Mouse (Mus musculus) kidney, postnatal 14 days (tissue): Measurements from ENCODE around the gene Fndc5.

ENCODE experiments used
- DNase-seq: peaks from one replicate; pipeline ENCODE4 v3.0.0; 2022; ENCODE audit warnings: mixed read lengths

Fndc5 gene

DNA sequence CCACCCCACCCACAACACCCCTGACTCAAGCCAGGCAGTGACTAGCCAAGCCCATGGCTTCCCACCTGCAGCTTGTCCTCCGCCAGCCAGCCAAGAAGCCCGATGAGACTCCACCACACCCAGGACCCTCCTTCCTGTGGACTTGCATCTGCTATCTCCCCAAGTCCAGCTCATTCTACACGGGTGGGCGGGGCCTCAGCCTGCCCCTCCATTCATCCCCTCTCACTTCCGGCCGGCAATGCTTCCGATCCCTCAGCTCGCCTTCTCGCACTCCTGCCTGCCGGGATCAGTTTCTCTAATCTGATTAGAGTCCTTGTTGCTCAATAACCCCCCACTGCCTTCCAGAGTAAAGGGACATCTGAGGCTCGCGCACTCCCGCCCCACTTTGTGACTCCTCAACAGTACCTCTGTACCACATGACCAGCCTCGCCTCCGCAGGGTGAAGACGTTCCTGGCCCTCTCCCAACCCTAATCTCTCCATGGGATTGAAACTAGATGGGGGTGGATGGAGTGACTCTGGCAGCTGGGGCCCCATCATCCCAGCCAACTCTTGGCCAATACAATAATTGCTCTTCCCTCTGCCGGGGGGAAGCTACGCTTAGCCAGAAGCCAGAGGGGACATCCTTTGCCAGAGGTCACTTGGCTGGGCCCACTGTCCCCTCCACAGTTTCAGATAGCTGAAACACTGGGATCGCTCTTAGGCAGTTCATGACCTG is 10.9 kb upstream of the Fndc5 start:
- peak; percentile 47 for DNase-seq

DNA sequence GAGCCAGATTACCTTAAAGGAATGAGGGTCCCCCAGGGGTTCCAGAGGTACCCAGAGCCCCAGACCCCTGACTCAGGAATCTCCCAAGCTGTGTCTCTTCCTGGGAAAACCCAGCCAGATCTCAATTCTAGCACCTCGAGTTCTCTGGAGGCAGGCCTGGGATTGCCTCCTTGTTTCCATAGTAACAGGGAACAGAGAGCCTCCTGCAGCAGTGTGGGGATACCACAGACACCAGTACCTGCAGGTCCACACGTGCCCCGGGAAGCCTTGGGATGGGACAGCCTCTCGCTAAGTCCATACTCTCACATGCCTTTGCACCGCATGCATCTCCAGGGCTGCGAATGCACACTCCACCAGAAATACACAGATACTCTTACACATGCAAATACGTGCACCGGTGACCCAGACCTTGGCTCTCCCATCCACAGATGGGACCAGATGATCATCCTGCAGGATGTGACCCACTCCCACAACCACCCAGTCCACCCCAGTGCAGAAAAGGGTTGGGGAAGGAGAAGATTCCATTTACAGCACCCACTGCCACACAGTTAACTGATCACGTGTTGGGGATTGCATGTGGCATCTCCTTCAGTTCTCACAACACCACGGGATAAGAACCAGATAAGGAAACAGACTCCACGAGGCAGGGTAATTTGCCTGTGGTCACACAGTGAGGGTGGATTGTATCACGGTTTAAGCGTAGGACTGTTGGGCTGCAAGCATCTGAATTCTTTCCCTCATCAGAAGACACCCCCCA is 8.0 kb upstream of the Fndc5 start:
- no peak for DNase-seq

DNA sequence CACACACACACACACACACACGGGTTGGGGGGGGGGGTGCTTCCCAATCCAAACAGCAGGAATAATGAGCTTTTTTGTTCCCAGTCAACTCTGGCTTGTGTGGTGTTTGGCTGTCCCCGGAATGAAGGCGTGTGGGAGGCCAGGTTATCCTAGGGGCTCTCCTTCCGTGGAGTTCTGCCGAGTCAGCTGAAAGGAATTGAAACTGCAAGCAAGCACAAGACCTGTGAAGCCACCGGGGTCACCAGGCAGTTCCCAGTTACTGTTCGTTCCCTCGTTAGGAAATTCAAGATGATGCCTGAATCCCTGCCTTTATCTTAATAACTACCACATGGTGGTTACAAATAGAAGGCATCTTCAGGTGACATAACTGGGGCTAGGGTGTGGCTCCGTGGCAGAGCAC is 7.4 kb upstream of the Fndc5 start:
- no peak for DNase-seq

DNA sequence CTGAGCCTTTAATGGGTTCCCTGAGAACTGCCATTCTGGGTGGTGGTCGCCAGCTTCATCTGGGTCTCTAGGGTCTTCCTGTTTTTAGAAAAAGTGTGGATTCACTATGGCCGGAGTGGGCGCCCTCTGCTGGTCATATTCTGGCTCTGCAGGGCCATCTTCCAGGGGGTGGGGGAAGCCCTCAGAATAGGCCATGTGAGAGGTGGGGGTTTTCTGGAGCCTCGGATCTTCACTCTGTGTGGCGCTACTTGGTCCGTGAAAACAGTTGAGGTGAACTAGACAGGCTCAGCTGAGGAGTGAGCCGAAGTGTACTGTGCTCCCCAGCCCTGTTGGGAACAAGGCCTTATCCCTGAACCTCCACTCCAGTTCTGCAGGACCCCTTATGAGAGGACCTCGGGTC is 6.7 kb upstream of the Fndc5 start:
- no peak for DNase-seq

DNA sequence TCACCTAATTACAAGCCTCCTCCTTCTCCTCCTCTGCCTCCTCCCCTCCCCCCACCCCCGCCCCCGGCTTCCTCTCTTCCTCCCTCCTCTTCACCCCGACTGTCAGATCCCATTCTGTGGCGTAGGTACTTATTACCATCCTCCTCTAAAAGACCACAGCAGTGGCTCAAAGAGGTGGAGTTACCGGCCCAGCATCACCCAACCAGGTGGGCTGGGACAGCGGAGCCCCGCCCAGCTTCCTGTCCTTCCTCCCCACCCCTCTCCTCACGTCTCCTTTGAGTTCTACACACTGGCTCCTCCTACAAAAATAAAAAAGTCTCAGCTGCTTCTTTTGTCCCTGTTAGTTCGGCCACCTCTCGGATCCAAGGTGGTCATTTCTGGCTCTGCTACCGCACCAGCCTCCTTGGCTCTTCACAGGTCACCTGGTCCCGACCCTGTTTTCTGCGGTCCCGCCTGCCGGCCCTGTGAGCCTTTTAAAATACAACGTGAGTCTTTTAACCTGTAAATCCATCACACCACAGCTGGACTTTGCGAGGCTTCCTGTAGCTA is 6.0 kb upstream of the Fndc5 start:
- peak; percentile 53 for DNase-seq

DNA sequence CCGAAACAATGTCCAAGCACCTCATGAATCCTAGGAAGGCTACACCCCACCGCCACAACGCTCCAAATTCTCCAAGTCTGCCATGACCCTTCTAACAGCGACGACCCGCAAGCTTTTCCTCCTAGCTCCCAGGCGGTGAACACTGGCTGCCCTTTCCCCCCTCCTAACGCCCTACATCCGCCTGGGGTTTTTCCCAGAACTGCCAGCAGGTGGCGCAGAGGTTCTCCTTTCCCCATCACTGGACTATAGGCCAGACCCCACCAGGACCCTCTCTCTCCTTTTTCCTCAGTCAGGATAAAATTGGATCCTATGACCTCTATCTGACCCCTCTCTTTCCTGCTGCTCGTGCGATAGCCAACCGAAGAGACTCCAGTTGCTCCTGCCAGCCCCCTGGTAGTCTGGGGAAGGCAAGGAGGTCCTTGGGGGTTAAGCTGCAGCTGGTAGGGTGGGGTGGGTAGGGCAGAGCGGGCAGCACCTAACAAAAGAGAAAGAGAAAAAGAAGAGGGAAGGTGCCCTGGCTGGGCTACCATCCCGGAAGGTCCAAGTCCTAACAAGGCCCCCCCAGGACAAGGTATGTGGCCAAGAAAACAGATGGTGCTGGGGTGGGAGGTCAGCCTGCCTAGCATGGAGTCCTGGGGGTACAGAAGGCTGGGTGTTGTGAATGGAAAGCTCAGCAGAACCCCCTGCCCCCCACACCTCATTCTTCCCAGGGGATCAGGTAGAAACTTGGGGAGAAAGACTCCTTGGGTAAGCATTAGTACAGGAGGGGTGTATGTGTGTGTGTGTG is 1.8 kb upstream of the Fndc5 start:
- peak; percentile 80 for DNase-seq

DNA sequence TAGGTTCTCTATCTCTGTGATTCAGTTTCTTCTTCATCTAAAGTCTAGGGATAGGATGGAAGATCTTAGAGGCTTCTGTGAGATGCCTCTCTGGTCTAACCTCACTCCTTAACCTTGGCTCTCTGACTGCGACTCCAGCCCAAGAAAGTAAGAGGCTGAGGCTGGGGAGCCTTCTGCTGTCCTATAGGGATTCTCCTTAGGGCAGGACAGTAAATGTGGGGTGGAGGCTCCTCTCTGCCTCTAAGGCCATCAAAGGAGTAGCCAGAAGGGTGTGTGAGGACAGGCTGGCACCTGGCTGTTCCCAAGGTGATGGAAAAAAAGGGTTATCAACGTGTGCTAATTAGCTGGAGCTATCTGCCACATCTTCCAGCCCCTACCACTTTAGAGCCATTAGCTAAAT is 1.2 kb upstream of the Fndc5 start:
- DNase-seq, result no peak

DNA sequence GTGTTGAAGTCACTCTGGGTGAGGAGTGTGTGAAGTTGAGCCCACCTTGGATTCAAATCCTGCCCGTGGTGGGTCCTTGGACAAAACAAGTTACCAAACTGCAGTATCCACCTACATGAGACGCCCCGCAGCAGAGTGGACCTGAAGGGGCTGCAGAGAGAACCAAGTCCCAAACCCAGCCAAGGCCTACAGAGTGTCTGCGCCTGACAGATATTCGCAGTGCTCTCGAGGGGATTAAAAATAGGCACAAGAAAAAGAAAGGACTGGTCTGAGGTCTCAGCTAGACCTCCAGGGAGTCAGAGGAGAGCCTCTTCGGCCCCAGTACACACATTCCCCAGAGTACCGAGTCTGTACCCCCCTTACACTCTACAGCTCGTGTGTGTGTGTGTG is 615 bp upstream of the Fndc5 start:
- no peak for DNase-seq

DNA sequence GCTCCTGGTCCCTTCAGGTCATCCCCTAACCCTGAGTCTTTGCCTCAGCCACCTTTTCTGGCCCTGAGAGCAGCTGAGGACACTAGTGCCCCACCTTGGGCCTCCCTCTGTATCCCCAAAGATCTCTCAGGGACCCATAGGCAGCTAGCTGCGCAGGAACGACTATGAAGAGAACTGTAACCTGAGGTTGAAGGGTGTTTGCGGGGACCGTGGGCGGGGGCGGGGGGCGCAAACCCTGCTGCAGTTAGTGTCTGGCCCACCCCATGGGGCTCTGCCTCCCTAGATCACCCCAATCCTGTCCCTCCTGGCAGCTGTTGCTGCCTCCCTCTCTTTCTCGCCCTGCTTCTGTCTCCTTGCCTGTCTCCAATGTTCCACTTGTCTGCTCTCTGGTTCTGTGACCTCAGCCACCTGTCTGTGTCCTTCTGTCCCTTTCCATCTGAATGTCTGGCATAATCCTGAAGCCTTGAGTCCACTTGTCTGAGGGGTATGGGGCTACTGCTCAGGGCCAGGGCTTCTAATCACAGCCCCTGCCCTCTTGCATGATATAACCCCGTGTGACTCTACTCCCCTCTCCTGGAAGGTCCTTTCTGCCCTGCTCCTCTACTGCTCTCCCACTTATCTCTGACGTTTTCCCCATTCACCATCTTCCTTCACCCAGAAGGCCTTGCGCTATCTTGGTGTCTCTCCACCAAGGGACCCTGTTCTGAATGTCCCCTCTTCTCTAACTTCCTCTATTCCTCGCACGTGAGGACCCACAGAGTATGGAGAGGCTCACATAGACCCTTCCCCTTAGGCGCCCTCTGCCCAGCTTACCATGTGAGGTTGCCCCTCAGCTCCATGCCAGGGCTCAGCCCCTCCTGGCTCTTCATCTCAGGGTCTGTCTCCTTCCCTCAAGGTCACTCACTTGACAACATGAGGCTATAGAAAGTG is 858 bp downstream of the Fndc5 start:
- DNase-seq, result no peak

DNA sequence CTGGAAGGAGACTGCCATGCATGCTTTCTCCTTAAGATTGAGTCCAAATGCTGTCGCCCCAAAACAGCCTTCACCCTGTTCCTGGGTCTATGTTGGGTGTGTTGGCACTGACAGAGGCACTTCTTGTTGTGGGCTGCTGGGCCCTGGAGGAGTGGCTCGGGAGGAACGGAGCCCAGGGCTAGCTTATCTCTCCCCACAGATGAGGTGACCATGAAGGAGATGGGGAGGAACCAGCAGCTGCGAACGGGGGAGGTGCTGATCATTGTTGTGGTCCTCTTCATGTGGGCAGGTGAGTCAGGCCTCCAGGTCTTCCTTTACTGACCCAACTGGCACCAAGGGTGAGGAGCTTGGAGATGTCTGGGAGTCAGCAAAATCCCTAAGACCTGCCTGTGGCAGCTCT is 2.8 kb downstream of the Fndc5 start:
- DNase-seq, result no peak

DNA sequence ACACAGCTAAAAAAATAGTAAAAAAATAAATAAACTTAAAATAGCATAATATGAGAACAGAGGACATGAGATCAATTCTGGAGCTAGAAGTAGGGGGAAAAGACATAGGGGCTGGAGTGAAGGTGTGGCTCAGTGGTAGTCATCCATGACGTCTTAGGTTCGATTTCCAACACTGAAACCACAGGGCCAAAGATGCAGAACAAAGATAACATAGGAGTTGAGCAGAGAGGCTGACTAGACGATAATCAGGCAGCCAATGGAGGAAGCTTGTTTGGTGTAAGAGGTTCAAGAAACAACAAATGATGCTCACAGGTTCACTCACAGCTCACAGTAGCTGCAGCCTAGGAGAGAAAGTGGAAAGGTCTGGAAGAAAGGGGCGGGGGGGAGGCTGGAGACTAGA is 4.0 kb downstream of the Fndc5 start:
- no peak for DNase-seq

DNA sequence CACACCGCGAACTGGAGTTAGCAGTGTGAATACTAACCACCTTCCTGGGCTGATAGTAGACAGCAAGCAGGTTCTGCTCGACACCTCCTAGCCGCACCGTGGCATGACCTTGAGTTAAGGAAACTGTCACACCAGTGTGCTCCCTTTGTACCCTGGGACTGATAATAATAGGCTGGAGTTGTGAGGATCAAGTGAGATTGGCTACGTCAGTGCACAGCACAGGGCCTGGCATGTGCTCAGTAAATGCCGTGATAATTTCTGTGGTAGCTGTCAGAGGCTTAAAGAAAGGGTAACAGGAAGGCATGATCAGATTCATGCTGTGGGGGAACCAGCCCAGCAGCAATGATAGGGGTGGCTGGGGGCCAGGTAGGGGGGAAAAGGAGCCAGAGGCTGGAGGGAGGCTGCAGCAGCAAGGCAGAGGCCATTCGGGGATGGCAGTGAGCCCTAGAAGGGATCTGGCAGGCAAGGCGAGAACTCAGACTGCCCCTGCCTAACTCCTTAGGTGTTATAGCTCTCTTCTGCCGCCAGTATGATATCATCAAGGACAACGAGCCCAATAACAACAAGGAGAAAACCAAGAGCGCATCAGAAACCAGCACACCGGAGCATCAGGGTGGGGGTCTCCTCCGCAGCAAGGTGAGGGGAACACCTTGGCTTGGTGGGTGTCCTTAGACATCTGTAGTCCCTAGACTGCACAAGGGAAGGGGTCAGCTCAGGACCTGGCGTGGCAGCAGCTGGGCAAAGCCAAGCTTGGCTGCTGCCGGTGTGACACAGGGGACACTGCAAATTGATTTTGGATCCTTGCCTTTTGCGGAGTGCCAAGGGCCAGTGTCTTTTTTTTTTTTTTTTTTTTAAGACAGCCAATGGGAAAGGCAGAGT is 5.0 kb downstream of the Fndc5 start:
- no peak for DNase-seq

DNA sequence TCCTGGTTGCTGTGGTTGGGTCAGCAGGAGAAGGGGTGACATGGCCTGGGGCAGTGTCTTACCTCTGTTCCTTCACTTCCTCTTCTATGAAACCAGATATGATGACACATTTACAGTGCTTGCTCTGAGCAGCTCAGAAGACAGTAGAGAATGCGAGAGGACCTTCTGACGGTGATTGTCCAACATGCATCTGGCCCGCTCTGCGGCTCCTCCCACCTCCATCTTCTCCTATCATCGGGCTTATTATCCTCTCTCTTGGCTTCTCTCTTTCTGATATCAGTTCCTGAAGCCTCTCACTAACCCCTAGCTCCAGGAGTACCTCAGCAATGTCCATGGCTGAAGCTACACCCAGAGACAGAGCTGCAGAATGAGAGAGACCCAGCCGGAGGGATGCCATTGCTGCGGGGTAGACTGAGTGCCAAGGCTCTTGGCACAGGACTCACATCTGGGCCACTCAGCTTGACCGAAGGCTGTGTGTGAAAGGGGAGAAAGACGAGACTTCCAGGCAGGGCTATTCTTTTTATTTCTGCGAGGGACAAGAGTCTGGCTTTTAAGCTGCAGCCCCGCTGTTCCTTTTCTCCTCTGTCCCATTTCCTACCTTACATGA is 5.7 kb downstream of the Fndc5 start:
- DNase-seq, result no peak

DNA sequence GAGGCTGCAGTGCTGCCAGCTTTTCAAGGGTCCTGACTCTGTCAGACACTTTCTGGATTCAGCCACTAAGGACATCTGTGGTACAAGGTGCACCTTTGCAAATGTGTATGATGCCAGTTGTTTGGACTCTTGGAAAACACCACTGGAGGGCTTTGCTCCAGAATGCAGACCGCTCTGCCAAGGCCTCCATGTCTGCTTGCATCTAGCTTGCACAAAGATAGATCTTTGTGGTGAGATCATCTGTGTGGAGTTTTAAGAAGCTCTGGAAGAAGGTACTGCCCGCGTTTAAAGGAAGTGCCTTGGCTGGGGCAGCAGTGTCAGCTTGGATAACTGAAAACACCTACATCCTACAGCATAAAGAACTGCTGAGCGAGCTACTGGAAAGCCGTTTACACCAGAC is 6.7 kb downstream of the Fndc5 start:
- DNase-seq, result no peak

DNA sequence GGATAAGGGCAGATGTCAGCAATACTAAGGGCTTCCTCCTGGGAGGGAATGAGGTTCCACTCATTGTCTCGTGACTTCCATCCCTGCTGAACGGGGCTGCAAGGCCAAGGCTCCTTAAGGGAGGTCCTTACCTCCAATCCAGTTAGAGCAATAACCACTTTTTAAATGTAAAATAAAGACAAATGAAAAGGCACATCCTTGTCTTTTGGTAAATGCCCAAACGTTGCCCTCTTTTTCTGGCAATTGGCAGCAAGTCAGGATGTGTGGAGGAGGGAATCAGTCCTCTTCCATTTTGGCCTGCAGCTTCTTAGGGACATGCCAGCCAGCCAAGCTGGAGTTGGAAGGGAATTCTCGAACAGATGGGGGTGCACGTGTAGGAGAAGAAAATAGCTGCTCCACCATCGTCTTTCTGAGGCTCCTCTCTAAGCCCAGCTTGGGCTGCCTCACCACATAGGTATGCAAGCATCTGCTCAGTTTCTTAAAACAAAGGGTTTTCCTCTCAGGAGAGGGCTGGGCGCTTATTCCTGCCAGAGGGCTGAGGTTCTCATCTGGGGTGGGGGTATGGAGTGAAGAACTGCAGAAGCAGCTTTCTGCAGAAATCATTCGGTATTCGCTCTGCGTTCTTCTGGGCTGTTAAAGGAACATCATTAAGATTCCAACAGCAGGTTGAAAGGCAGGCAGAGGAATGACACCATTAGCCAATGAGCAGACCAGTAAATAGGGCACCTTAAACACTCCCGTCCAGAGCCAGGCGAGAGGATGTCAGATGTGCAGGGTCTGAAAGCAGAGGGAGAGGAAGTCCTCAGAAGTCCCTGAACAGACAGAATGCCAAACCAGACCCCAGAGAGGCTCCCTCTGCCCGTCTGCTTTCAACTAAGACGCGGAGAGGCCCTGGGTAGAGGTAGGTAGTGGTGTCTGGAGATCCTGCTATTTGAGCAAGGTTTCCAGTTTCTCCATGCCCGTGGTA is 7.9 kb downstream of the Fndc5 start:
- DNase-seq, result no peak

DNA sequence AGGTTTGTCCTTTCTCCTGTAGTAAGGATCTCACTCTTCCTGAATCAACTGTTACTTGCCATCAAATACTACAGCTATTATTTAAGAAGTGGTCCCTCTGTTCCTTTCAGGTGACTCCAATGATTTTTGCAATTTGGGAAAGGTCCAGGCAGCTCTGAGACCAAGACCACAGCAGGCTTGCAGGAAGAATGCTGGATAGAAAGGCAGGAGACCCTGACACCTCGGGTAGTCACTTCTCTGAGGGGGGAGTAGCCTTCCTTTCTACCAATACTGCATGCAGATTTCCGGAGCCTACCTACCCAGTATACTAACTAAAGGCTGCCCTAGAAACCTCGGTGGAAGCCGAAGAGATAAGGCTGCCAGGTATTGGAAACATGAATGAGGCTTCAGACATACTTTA is 8.6 kb downstream of the Fndc5 start:
- DNase-seq, result no peak

DNA sequence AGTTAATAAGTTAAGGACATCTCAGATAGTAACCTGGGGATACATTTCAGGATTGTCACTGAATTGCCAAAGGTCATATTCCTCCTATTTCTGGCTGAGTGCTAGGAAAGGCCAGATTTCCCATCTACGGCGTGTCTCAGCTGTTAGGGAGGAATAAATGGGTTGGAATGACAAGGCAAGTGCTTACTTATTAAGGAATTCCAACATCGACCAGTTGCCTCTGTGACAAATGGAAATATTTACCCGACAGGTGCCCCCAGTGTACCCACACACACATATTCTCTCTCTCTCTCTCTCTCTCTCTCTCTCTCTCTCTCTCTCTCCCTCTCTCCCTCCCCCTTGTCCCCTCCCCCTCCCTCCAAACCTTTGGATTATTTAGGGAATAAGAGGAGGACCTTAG is 9.1 kb downstream of the Fndc5 start:
- no peak for DNase-seq

DNA sequence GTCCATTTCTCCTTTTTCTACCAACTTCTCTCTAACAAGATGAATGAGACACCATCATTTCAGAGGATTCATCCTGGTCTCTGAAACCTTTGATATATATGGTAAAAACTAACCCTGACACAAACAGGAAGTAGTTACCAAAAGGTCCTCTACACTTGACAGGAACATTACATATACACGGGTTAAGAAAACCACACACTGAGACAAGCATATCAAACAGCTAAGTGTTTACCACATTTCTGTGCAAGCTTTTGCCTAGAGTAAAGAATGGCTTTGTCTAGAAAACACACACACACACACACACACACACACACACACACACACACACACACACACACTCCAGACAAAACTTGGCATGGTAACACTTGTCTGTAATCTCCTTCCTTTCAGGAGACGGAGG is 9.6 kb downstream of the Fndc5 start:
- no peak for DNase-seq

DNA sequence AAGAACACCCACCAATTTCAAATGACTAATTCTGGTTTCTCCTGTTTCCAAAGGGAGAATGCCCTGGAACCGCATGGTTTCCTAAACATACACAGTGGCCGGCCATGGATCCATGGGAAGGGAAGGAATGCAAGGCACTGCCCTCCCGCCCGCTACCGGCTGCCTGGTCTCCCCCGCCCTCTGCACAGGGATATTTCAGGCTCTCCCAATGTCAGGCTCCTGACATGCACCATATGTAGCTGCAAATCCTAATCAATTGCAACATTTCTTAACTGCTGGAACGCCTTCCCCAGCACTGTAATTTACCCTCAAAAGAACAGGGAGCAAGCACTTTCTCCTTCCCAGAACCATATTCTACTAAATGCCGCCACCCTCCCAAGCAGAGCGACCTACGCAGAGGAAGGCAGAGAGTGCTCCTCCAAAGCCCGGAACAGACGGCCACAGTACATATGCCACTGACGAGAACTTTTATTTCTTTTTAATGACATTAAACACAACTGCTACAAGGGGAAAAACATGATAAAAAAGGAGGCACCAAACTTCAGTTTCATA is 10.8 kb downstream of the Fndc5 start:
- DNase-seq, result no peak
